Mouse (Mus musculus) bone marrow, adult 2 months (tissue): ENCODE measurements around the gene Cacna1c. TPM values are rescaled to one million over a fixed set of nuclear protein-coding genes. Genes with fewer than 3 reads are reported as not detected.
A peak's percentile ranks its signal among the peaks of the same experiment; 100 is the strongest.

Experiments
- H3K27ac ChIP-seq: fragments of 200-500 bp; 2 replicates; pipeline ENCODE4 v1.5.1; 2012; ENCODE audit warnings: low read depth, mild to moderate bottlenecking, control low read depth, inconsistent platforms, low read length; ENCODE audit not compliant: control insufficient read depth, poor library complexity, insufficient read depth
- H3K4me1 ChIP-seq: fragments of 200-500 bp; 2 replicates; pipeline ENCODE4 v1.6.1; 2011; ENCODE audit warnings: low read length; ENCODE audit not compliant: control insufficient read depth, insufficient read depth
- H3K4me3 ChIP-seq: fragments of 200-500 bp; replicated peaks from 2 replicates; pipeline ENCODE3; 2011; ENCODE audit warnings: mild to moderate bottlenecking, low read depth, low read length, control low read depth; ENCODE audit not compliant: control insufficient read depth
- CTCF ChIP-seq: fragments of 200-500 bp; IDR thresholded peaks from 2 replicates; pipeline ENCODE4 v1.5.1; 2011; ENCODE audit warnings: low read length, control low read depth; ENCODE audit not compliant: control insufficient read depth, insufficient read depth
- POLR2A ChIP-seq: fragments of 200-500 bp; IDR thresholded peaks from 2 replicates; pipeline ENCODE4 v1.6.1; 2011; ENCODE audit warnings: low read depth, mild to moderate bottlenecking, control low read depth, low read length, borderline replicate concordance; ENCODE audit not compliant: control insufficient read depth
- WGBS: fragments of 180-500 bp; shearing (Covaris S2); methylation state at CpG from one replicate; pipeline ENCODE4 v1.1.7; 2018; 5-methylcytosine and 5-hydroxymethylcytosine counted together
- polyA plus RNA-seq: library from polyadenylated mRNA; stranded (reverse); fragments of >200 nt; gene quantifications from 2 replicates; pipeline ENCODE4 v1.2.4, GENCODE M21; 2011; ENCODE audit warnings: low replicate concordance; ENCODE audit not compliant: missing spikeins, insufficient read depth, insufficient read length

Gene Cacna1c
- polyA plus RNA-seq, 1 experiment, result 3.1 TPM

- Histone ChIP-seq H3K4me1 (no peaks in the 10 kb centered on the region), H3K4me3 (no peak overlapping the region), H3K27ac (no peak overlapping the region)
- WGBS, result 80% methylated on average over 9 of the region's 9 CpGs
- TF ChIP-seq POLR2A (no peak), CTCF (no peak)
Measured at GRCm38 (mm10) chr6:118933017-118933594, 263.1 kb downstream of the Cacna1c start.

- 77% methylated on average over 8 of the region's 8 CpGs for WGBS
- Histone ChIP-seq H3K27ac (no peak overlapping the region), H3K4me1 (no peaks in the 10 kb centered on the region), H3K4me3 (no peak overlapping the region)
- TF ChIP-seq POLR2A (no peak), CTCF (no peak)
Measured at GRCm38 (mm10) chr6:118932002-118932700, 264.1 kb downstream of the Cacna1c start.

GRCm38 (mm10) chr6:118926669-118927068 is 269.5 kb downstream of the Cacna1c start:
- no peak for TF ChIP-seq POLR2A
- no peak for TF ChIP-seq CTCF
- WGBS, result 60% methylated on average over 3 of the region's 3 CpGs
- Histone ChIP-seq H3K27ac (no peak overlapping the region), H3K4me1 (no peaks in the 10 kb centered on the region), H3K4me3 (no peak overlapping the region)

- 82% methylated on average over 12 of the region's 12 CpGs for WGBS
- Histone ChIP-seq H3K27ac (no peak overlapping the region), H3K4me3 (no peak overlapping the region), H3K4me1 (no peaks in the 10 kb centered on the region)
- no peak for TF ChIP-seq POLR2A
- TF ChIP-seq CTCF, result no peak
Measured at GRCm38 (mm10) chr6:118924426-118924825, 271.8 kb downstream of the Cacna1c start.

GRCm38 (mm10) chr6:118923926-118924325 is 272.3 kb downstream of the Cacna1c start:
- TF ChIP-seq CTCF, result no peak
- TF ChIP-seq POLR2A, result no peak
- no peak overlapping the region for H3K27ac ChIP-seq
- no peaks in the 10 kb centered on the region for H3K4me1 ChIP-seq
- no peak overlapping the region for H3K4me3 ChIP-seq
- 59% methylated on average over 2 of the region's 2 CpGs for WGBS

- no peak overlapping the region for H3K27ac ChIP-seq
- no peak overlapping the region for H3K4me3 ChIP-seq
- H3K4me1 ChIP-seq, result no peaks in the 10 kb centered on the region
- TF ChIP-seq CTCF, result no peak
- no peak for TF ChIP-seq POLR2A
- 78% methylated on average over 5 of the region's 5 CpGs for WGBS
Measured at GRCm38 (mm10) chr6:118923212-118923577, 273.0 kb downstream of the Cacna1c start.

- Histone ChIP-seq H3K27ac (no peak overlapping the region), H3K4me1 (no peaks in the 10 kb centered on the region), H3K4me3 (no peak overlapping the region)
- whole genome bisulfite sequencing, result 30% methylated on average over 13 of the region's 13 CpGs
- no peak for TF ChIP-seq POLR2A
- TF ChIP-seq CTCF, result peak; percentile 83
Measured at GRCm38 (mm10) chr6:118922328-118923211, 273.6 kb downstream of the Cacna1c start.

GRCm38 (mm10) chr6:118908176-118908575 is 288.0 kb downstream of the Cacna1c start:
- no peak for TF ChIP-seq CTCF
- TF ChIP-seq POLR2A, result no peak
- H3K4me3 ChIP-seq, result no peak overlapping the region
- no peaks in the 10 kb centered on the region for H3K4me1 ChIP-seq
- 48% methylated on average over 4 of the region's 4 CpGs for WGBS
- no peak overlapping the region for H3K27ac ChIP-seq
